Mouse (Mus musculus): ENCODE results near the gene Nrp2. TPM values are rescaled to one million over a fixed set of nuclear protein-coding genes. Genes with fewer than 3 reads are reported as not detected.

The Nrp2 gene
- polyA plus RNA-seq, 1 experiment, result 9.1 TPM

DNA sequence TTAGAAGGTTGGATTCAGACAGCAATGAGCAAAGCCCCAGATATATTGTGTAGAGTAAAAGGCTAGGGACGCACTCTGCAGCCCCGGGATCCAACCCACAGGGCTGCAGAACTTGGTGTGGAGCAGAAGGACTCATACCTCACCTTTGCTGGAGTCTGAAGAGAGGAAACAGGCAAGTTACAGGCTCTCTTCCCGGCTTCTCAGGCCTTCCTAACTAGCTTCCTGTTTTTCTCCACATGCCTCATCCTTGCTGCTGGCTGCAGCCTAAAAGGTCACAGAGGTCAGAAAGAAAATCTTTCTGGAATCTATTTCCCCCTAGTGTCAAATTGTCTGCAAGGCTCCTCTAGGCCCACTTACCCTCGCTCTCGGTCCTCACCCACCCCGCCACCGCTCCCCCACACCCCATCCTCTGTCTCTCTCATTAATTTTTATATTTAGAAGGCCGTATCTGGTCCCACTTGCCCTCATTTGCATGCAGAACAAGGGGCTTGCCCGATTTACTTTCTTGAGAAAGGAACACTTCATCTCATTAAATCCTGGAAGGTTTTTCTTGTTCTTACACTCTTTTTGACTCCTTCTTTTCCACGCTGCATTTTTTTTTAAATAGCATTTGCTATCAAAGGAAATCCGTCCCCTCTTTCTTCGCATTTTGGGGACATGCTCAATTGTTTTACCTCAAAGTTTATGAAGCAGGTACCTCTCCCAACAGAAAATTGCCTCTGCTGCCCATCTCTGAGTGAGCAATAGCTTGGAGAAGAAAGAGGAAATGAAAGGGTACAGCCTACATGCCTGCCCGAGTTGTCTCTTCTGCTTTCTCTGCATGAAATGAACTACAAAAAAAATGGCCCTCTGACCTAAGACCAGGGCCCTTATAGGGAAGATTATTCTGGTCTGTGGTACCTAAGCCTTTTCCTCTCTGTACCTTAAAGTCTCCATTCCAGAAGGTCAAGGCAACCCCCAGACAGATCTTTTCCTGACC, 17.9 kb downstream of the Nrp2 start:
- H3K4me3 ChIP-seq (replicated peaks; ENCODE audit: insufficient read depth, low read depth, low read length), result no peak overlapping the region
- no peaks in the 10 kb centered on the region for H3K27me3 ChIP-seq (ENCODE audit: control insufficient read depth, insufficient read depth, low read length)
- TF ChIP-seq CTCF (IDR thresholded peaks at IDR 0.05; ENCODE audit: borderline replicate concordance, insufficient read depth, low read depth, low read length) (no peak), POLR2A (IDR thresholded peaks at IDR 0.05; ENCODE audit: borderline replicate concordance, insufficient read depth, low read length) (no peak)
- 93% methylated on average over 13 of the region's 13 CpGs for WGBS
- no peaks in the 10 kb centered on the region; the same call in 1 of the 2 replicates for H3K4me1 ChIP-seq (ENCODE audit: control insufficient read depth, insufficient read depth, low read length)
- no peak overlapping the region for H3K27ac ChIP-seq (ENCODE audit: insufficient read depth, low read length)
- no peak for DNase-seq

DNA sequence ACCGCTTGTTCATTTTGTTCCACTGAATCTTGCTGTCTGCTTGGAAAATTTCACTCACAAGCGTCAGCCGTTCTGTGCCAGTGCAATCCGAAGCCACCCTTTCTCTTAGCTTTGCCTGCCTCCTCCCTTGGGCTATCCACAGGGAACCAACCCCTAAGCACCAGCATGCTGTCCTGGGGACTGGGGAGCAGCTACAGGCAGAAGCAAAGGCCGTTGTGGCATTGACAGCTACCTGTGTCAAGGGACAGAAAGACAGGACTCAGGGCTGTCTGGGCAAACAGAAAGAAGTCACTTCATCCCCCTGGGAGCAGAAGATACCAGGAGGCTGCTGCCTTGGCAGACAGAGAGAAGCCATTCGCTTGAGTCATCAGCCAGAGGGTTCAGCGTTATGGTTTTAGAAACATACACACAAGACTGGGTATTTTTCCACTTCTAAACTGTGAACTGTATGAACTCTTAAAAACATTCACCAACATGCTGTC, 18.7 kb downstream of the Nrp2 start:
- no peak overlapping the region for H3K4me3 ChIP-seq (replicated peaks; ENCODE audit: insufficient read depth, low read depth, low read length)
- no peaks in the 10 kb centered on the region for H3K27me3 ChIP-seq (ENCODE audit: control insufficient read depth, insufficient read depth, low read length)
- WGBS, result 83% methylated on average over 7 of the region's 7 CpGs
- no peak for DNase-seq
- H3K4me1 ChIP-seq (ENCODE audit: control insufficient read depth, insufficient read depth, low read length), result no peaks in the 10 kb centered on the region; the same call in 1 of the 2 replicates
- TF ChIP-seq CTCF (IDR thresholded peaks at IDR 0.05; ENCODE audit: borderline replicate concordance, insufficient read depth, low read depth, low read length) (no peak), POLR2A (IDR thresholded peaks at IDR 0.05; ENCODE audit: borderline replicate concordance, insufficient read depth, low read length) (no peak)
- H3K27ac ChIP-seq (ENCODE audit: insufficient read depth, low read length), result no peak overlapping the region

- H3K4me1 ChIP-seq (ENCODE audit: control insufficient read depth, insufficient read depth, low read length), result no peaks in the 10 kb centered on the region; the same call in 1 of the 2 replicates
- 76% methylated on average over 8 of the region's 8 CpGs for WGBS
- H3K4me3 ChIP-seq (replicated peaks; ENCODE audit: insufficient read depth, low read depth, low read length), result no peak overlapping the region
- no peak overlapping the region for H3K27ac ChIP-seq (ENCODE audit: insufficient read depth, low read length)
- no peak for TF ChIP-seq POLR2A (IDR thresholded peaks at IDR 0.05; ENCODE audit: borderline replicate concordance, insufficient read depth, low read length)
- TF ChIP-seq CTCF (IDR thresholded peaks at IDR 0.05; ENCODE audit: borderline replicate concordance, insufficient read depth, low read depth, low read length), result peak; percentile 64
- no peak for DNase-seq
- no peaks in the 10 kb centered on the region for H3K27me3 ChIP-seq (ENCODE audit: control insufficient read depth, insufficient read depth, low read length)
These were observed 19.4 kb downstream of the Nrp2 start for GRCm38 (mm10) chr1:62722526-62722925.

DNA sequence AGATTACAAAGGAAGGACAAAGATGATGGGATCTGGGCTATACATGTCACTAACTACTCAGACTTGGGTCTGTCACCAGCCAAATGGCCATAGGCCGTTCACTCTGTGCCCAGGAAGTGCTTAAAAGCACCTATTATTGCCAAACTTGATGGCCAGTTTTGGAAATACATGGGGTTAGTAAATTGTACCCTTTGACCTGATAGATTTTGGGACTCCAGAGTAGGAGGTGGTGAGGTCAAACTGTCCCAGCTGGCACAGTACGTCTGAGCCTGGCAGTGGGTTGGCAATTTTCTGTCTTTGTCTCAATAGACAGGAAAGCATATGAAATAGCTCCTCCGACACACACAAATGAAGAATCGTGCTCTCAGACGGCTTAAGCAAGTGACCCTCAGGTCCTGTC, 20.8 kb downstream of the Nrp2 start:
- Histone ChIP-seq H3K4me3 (replicated peaks; ENCODE audit: insufficient read depth, low read depth, low read length) (no peak overlapping the region), H3K27ac (ENCODE audit: insufficient read depth, low read length) (no peak overlapping the region), H3K4me1 (ENCODE audit: control insufficient read depth, insufficient read depth, low read length) (no peaks in the 10 kb centered on the region; the same call in 1 of the 2 replicates), H3K27me3 (ENCODE audit: control insufficient read depth, insufficient read depth, low read length) (no peaks in the 10 kb centered on the region)
- no peak for DNase-seq
- 92% methylated on average over 5 of the region's 5 CpGs for WGBS
- TF ChIP-seq CTCF (IDR thresholded peaks at IDR 0.05; ENCODE audit: borderline replicate concordance, insufficient read depth, low read depth, low read length) (no peak), POLR2A (IDR thresholded peaks at IDR 0.05; ENCODE audit: borderline replicate concordance, insufficient read depth, low read length) (no peak)

DNA sequence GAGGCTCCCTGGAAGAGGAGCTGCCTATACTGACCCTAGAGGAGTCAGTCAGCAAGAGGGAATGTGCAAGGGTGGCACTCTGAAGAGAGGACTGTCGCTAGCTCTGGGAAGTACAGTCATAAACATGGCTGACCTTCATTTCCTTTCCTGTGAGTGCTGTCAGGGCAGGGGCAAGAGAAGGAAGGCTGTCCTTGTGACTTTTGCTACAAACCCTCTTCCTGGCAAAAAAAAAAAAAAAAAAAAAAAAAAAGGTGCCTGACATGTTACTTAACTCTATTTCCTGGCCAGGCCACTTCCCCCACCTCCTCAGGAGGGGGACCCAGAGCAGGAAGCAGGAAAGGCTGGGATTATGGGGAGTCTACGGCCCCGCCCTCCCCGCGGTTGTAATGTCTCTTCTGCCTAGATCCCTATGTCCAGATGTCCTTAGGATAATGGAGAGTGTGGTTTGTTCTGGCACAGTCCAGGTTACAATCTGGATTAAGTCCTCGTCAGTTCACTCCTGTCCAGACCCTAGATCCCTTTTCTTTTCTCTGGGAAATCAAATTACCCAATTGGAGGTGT, 21.5 kb downstream of the Nrp2 start:
- H3K27me3 ChIP-seq (ENCODE audit: control insufficient read depth, insufficient read depth, low read length), result no peaks in the 10 kb centered on the region
- H3K4me3 ChIP-seq (replicated peaks; ENCODE audit: insufficient read depth, low read depth, low read length), result no peak overlapping the region
- H3K4me1 ChIP-seq (ENCODE audit: control insufficient read depth, insufficient read depth, low read length), result no peaks in the 10 kb centered on the region; the same call in 1 of the 2 replicates
- no peak for DNase-seq
- 91% methylated on average over 6 of the region's 6 CpGs for WGBS
- TF ChIP-seq POLR2A (IDR thresholded peaks at IDR 0.05; ENCODE audit: borderline replicate concordance, insufficient read depth, low read length), result no peak
- no peak for TF ChIP-seq CTCF (IDR thresholded peaks at IDR 0.05; ENCODE audit: borderline replicate concordance, insufficient read depth, low read depth, low read length)
- no peak overlapping the region for H3K27ac ChIP-seq (ENCODE audit: insufficient read depth, low read length)

DNA sequence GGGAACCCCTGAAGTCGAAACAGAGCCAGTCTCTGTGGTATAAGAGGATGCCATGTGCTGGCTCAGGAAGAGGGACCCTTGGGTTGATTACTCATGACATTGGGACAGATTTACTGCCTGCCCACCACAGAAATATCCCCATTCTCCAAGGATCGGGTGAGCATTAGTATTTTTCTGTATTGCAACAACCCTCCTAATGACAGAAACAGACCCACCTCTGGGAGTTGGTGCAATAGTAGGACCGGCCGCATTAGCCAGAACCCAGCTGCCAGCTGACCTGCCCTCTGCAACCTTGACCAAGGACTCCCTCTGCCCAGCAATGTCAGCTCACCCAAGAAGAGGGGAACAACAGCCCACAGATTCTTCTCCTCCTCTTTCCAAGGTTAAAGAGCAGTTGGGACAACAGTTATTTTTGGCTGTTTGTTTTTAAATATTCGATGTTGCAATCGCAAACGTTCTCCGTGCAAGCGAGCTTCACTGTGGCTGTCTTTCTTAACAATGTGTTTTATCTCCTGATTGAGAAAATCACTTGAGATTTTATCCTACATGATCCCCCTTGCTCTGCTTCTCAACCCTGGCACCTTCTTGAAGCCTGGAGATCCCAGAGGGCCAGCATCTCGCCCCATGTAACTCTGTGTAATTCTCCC, 22.1 kb downstream of the Nrp2 start:
- no peak for TF ChIP-seq CTCF (IDR thresholded peaks at IDR 0.05; ENCODE audit: borderline replicate concordance, insufficient read depth, low read depth, low read length)
- no peak for TF ChIP-seq POLR2A (IDR thresholded peaks at IDR 0.05; ENCODE audit: borderline replicate concordance, insufficient read depth, low read length)
- WGBS, result 94% methylated on average over 10 of the region's 10 CpGs

DNA sequence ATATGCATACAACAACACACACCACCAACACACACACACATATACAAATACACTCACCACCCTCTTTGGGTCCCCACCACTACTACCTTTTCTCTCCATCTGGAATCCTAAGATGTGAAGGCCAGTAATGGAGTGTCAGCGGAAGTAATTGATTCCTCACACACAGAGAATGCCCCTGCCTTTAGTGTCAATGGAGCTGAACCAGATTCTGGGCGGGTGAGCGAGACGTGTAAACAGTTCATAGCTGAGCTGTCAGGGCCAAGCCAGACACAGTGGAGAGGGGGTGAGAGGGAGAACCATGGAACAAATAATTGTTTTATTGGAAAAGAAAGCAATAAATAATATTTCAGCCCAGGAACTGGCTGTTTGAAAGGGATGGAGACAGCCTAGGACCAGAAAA, 24.1 kb downstream of the Nrp2 start:
- H3K4me3 ChIP-seq (replicated peaks; ENCODE audit: insufficient read depth, low read depth, low read length), result no peak overlapping the region
- peaks cover 3% of the 10 kb centered on the region; the same call in 1 of the 2 replicates for H3K4me1 ChIP-seq (ENCODE audit: control insufficient read depth, insufficient read depth, low read length)
- WGBS, result 90% methylated on average over 4 of the region's 4 CpGs
- no peak overlapping the region for H3K27ac ChIP-seq (ENCODE audit: insufficient read depth, low read length)
- H3K27me3 ChIP-seq (ENCODE audit: control insufficient read depth, insufficient read depth, low read length), result no peaks in the 10 kb centered on the region
- no peak for DNase-seq
- TF ChIP-seq POLR2A (IDR thresholded peaks at IDR 0.05; ENCODE audit: borderline replicate concordance, insufficient read depth, low read length) (no peak), CTCF (IDR thresholded peaks at IDR 0.05; ENCODE audit: borderline replicate concordance, insufficient read depth, low read depth, low read length) (no peak)

More for the DNA sequence above, 22.1 kb downstream of the Nrp2 start:
- DNase-seq, result no peak
- Histone ChIP-seq H3K4me1 (ENCODE audit: control insufficient read depth, insufficient read depth, low read length) (no peaks in the 10 kb centered on the region; the same call in 1 of the 2 replicates), H3K27ac (ENCODE audit: insufficient read depth, low read length) (no peak overlapping the region), H3K4me3 (replicated peaks; ENCODE audit: insufficient read depth, low read depth, low read length) (no peak overlapping the region), H3K27me3 (ENCODE audit: control insufficient read depth, insufficient read depth, low read length) (no peaks in the 10 kb centered on the region)

All from cerebellum, adult 2 months (tissue).